Mouse (Mus musculus) adrenal gland (tissue): ENCODE measurements around the gene Cd70.

Experiments used
- intact Hi-C: fragments of 180-260 bp; cut with DNase I; formaldehyde crosslinking; loops from one replicate; pipeline ENCODE4 v1.15.1; 2025

The Cd70 gene

GRCm38 (mm10) chr17:57099629-57100325 is 49.8 kb downstream of the Cd70 start:
- intact Hi-C loops, result loop anchor here (5.0 kb wide), 1 partner anchor 233 kb away; no protein-coding TSS in a partner anchor

DNA sequence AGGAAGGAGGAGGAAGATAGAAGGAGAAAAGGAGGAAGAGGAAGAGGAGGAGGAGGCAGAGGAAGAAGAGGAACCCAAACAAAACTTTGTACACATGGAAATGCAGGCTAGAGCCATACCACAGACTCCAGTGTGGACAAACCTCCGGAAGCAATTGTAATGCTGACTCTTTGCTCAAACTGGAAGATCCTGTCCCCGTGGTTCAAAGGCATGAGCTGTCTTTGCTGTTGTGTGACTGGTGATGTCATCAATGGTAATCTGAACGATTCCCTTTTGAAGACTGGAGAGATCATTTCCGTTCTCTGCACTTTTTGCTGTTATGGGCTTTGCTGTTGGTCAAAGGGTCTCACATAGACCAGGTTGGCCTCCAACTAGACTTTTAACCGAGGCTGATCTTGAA is 51.3 kb downstream of the Cd70 start:
- intact Hi-C loops, result loop anchor here (5.0 kb wide), 1 partner anchor 234 kb away; no protein-coding TSS in a partner anchor

DNA sequence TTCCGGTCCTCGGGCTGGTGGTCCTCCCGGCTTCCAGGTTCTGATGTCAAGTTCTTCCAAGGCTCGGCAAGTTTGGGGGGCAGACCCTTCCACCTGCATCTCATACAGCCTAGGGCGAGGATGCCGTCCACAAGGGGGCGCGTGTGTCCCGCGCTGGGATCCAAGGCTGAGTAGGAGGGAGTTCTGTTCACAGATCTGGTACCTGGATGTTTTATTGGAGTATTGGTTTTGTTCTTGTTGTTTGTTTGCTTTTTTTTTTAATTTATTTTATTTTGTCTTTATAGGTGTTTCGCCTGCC is 53.0 kb downstream of the Cd70 start:
- intact Hi-C loops, result loop anchor here (1.0 to 5.0 kb wide), 2 partner anchors 71 to 236 kb away; no protein-coding TSS in a partner anchor
